Mouse (Mus musculus): ENCODE data around the gene Nav2. TPM values are rescaled to one million over a fixed set of nuclear protein-coding genes. Genes with fewer than 3 reads are reported as not detected.
A peak's percentile ranks its signal among the peaks of the same experiment; 100 is the strongest.

Gene Nav2
- total and polyA plus RNA-seq, 2 experiments from 2014 or later = 16.3 to 44.0 TPM

GRCm38 (mm10) chr7:49324575-49324974 is 416.1 kb downstream of the Nav2 start:
- no peaks in the 10 kb centered on the region for H3K4me1 ChIP-seq (ENCODE audit: insufficient read depth)
- H3K36me3 ChIP-seq (ENCODE audit: insufficient read depth) = no peaks in the 10 kb centered on the region
- H3K27ac ChIP-seq (ENCODE audit: low read depth, low read length) = no peak overlapping the region
- no peaks in the 10 kb centered on the region for H3K9me3 ChIP-seq (ENCODE audit: low read length)
- no peak overlapping the region for H3K4me2 ChIP-seq (ENCODE audit: low read depth)
- peak; percentile 31; the same call in 1 of the 2 replicates for TF ChIP-seq CTCF (IDR thresholded peaks at IDR 0.05; ENCODE audit: low read depth)
- no peaks in the 10 kb centered on the region for H3K27me3 ChIP-seq (ENCODE audit: insufficient read depth, low read length)
- no peak overlapping the region for H3K4me3 ChIP-seq (ENCODE audit: low read depth, low read length)
- H3K9ac ChIP-seq = no peak overlapping the region
- DNase-seq (no peak), ATAC-seq (no peak)
- WGBS = 98% methylated on average over 2 of the region's 2 CpGs

GRCm38 (mm10) chr7:49326136-49326722 is 417.7 kb downstream of the Nav2 start:
- DNase-seq = no peak
- 46% methylated on average over 5 of the region's 5 CpGs for WGBS
- H3K4me3 ChIP-seq (ENCODE audit: low read depth, low read length) = no peak overlapping the region
- no peak for TF ChIP-seq CTCF (IDR thresholded peaks at IDR 0.05; ENCODE audit: low read depth)
- ATAC-seq = no peak
- no peak overlapping the region for H3K9ac ChIP-seq
- H3K27ac ChIP-seq (ENCODE audit: low read depth, low read length) = no peak overlapping the region
- H3K9me3 ChIP-seq (ENCODE audit: low read length) = no peaks in the 10 kb centered on the region
- no peaks in the 10 kb centered on the region for H3K27me3 ChIP-seq (ENCODE audit: insufficient read depth, low read length)
- no peaks in the 10 kb centered on the region for H3K4me1 ChIP-seq (ENCODE audit: insufficient read depth)
- H3K36me3 ChIP-seq (ENCODE audit: insufficient read depth) = no peaks in the 10 kb centered on the region
- H3K4me2 ChIP-seq (ENCODE audit: low read depth) = no peak overlapping the region

- H3K27ac ChIP-seq (ENCODE audit: low read depth, low read length) = no peak overlapping the region
- H3K4me1 ChIP-seq (ENCODE audit: insufficient read depth) = no peaks in the 10 kb centered on the region
- no peaks in the 10 kb centered on the region for H3K36me3 ChIP-seq (ENCODE audit: insufficient read depth)
- WGBS = 91% methylated on average over 9 of the region's 9 CpGs
- H3K4me2 ChIP-seq (ENCODE audit: low read depth) = no peak overlapping the region
- TF ChIP-seq CTCF (IDR thresholded peaks at IDR 0.05; ENCODE audit: low read depth) = no peak
- no peak for ATAC-seq
- H3K4me3 ChIP-seq (ENCODE audit: low read depth, low read length) = no peak overlapping the region
- DNase-seq = no peak
- H3K9me3 ChIP-seq (ENCODE audit: low read length) = no peaks in the 10 kb centered on the region
- no peaks in the 10 kb centered on the region for H3K27me3 ChIP-seq (ENCODE audit: insufficient read depth, low read length)
- no peak overlapping the region for H3K9ac ChIP-seq
These were observed 418.6 kb downstream of the Nav2 start for GRCm38 (mm10) chr7:49326967-49327742.

- Histone ChIP-seq H3K9me3 (ENCODE audit: low read length) (no peaks in the 10 kb centered on the region), H3K4me2 (ENCODE audit: low read depth) (no peak overlapping the region), H3K27ac (ENCODE audit: low read depth, low read length) (no peak overlapping the region), H3K4me1 (ENCODE audit: insufficient read depth) (no peaks in the 10 kb centered on the region), H3K9ac (no peak overlapping the region), H3K27me3 (ENCODE audit: insufficient read depth, low read length) (no peaks in the 10 kb centered on the region), H3K4me3 (ENCODE audit: low read depth, low read length) (no peak overlapping the region), H3K36me3 (ENCODE audit: insufficient read depth) (no peaks in the 10 kb centered on the region)
- WGBS = 54% methylated on average over 4 of the region's 4 CpGs
- DNase-seq = no peak
- peak; percentile 10; the same call in 1 of the 2 replicates for ATAC-seq
- no peak for TF ChIP-seq CTCF (IDR thresholded peaks at IDR 0.05; ENCODE audit: low read depth)
These were observed 421.7 kb downstream of the Nav2 start for GRCm38 (mm10) chr7:49330181-49330580.

GRCm38 (mm10) chr7:49331939-49332338 is 423.4 kb downstream of the Nav2 start:
- H3K4me2 ChIP-seq (ENCODE audit: low read depth) = no peak overlapping the region
- H3K36me3 ChIP-seq (ENCODE audit: insufficient read depth) = no peaks in the 10 kb centered on the region
- no peak overlapping the region for H3K9ac ChIP-seq
- peak; percentile 43 for ATAC-seq
- no peaks in the 10 kb centered on the region for H3K4me1 ChIP-seq (ENCODE audit: insufficient read depth)
- TF ChIP-seq CTCF (IDR thresholded peaks at IDR 0.05; ENCODE audit: low read depth) = no peak
- no peak overlapping the region for H3K4me3 ChIP-seq (ENCODE audit: low read depth, low read length)
- no peak overlapping the region for H3K27ac ChIP-seq (ENCODE audit: low read depth, low read length)
- H3K27me3 ChIP-seq (ENCODE audit: insufficient read depth, low read length) = no peaks in the 10 kb centered on the region
- H3K9me3 ChIP-seq (ENCODE audit: low read length) = no peaks in the 10 kb centered on the region
- WGBS = 58% methylated on average over 4 of the region's 4 CpGs
- DNase-seq = no peak

- no peak overlapping the region for H3K9ac ChIP-seq
- DNase-seq = no peak
- WGBS = 59% methylated on average over 7 of the region's 7 CpGs
- H3K4me1 ChIP-seq (ENCODE audit: insufficient read depth) = no peaks in the 10 kb centered on the region
- no peak overlapping the region for H3K27ac ChIP-seq (ENCODE audit: low read depth, low read length)
- H3K9me3 ChIP-seq (ENCODE audit: low read length) = no peaks in the 10 kb centered on the region
- H3K36me3 ChIP-seq (ENCODE audit: insufficient read depth) = no peaks in the 10 kb centered on the region
- TF ChIP-seq CTCF (IDR thresholded peaks at IDR 0.05; ENCODE audit: low read depth) = no peak
- no peak for ATAC-seq
- H3K4me3 ChIP-seq (ENCODE audit: low read depth, low read length) = no peak overlapping the region
- H3K4me2 ChIP-seq (ENCODE audit: low read depth) = no peak overlapping the region
- no peaks in the 10 kb centered on the region for H3K27me3 ChIP-seq (ENCODE audit: insufficient read depth, low read length)
These were observed 424.1 kb downstream of the Nav2 start for GRCm38 (mm10) chr7:49332644-49333043.

- DNase-seq = no peak
- Histone ChIP-seq H3K36me3 (ENCODE audit: insufficient read depth) (no peaks in the 10 kb centered on the region), H3K27ac (ENCODE audit: low read depth, low read length) (no peak overlapping the region), H3K9ac (no peak overlapping the region), H3K4me2 (ENCODE audit: low read depth) (no peak overlapping the region), H3K9me3 (ENCODE audit: low read length) (no peaks in the 10 kb centered on the region), H3K4me1 (ENCODE audit: insufficient read depth) (no peaks in the 10 kb centered on the region), H3K27me3 (ENCODE audit: insufficient read depth, low read length) (no peaks in the 10 kb centered on the region), H3K4me3 (ENCODE audit: low read depth, low read length) (no peak overlapping the region)
- no peak for ATAC-seq
- no peak for TF ChIP-seq CTCF (IDR thresholded peaks at IDR 0.05; ENCODE audit: low read depth)
- 77% methylated on average over 5 of the region's 5 CpGs for WGBS
These were observed 425.6 kb downstream of the Nav2 start for GRCm38 (mm10) chr7:49334163-49334562.
